Mouse (Mus musculus) thymus, postnatal 4 days (tissue): ENCODE results near the gene Slc11a1.

ENCODE experiments used
- DNase-seq: peaks from one replicate; pipeline ENCODE4 v3.0.0; 2021

Slc11a1 gene

GRCm38 (mm10) chr1:74415143-74415542 lies 40.1 kb downstream of the Slc11a1 start:
- DNase-seq: peak; percentile 51

- no peak for DNase-seq
Measured at GRCm38 (mm10) chr1:74418747-74419439, 43.9 kb downstream of the Slc11a1 start.

- no peak for DNase-seq
Measured at GRCm38 (mm10) chr1:74419440-74419794, 44.4 kb downstream of the Slc11a1 start.

DNA sequence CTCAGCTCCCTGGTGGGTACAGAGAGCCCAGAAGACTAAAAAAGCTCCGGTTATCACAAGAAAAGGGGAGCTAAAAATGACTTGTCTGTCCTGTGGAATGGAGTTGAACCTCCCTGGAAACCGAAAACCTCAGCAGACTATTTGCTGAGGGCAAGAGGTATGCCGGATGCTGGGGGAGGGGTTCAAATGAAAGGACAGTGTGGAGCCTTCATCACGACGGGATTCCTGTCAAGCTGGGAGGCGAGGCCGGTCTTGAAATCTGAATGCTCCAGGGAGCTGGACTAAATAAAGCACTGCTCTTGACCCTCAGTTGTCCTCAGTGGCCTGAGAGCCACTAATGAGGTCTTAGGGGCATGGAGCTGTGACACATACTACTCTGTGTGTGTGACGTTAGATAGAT lies 48.2 kb downstream of the Slc11a1 start:
- DNase-seq: no peak

GRCm38 (mm10) chr1:74425845-74426244 lies 50.9 kb downstream of the Slc11a1 start:
- no peak for DNase-seq

DNA sequence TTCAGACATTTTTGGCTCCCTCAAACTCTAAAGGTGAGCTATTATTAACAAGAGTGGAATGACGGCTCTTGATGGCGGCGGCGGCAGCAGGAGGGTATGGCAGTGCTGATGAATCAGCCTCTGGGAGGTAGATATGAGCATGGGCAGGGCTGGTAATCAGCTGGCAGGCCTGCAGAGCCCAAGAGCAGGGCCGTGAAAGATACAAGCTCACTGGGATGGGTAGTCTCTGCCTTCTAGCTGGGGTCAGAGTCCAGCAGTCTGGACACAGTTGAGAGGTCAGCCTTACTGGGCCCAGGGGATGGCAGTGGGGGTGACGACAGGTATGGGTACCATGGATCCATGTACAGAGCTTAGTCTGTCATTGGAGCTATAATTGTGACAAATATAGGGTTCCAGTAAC lies 58.2 kb downstream of the Slc11a1 start:
- no peak for DNase-seq

GRCm38 (mm10) chr1:74434596-74434995 lies 59.6 kb downstream of the Slc11a1 start:
- no peak for DNase-seq

- peak; percentile 44 for DNase-seq
Measured at GRCm38 (mm10) chr1:74435563-74435962, 60.6 kb downstream of the Slc11a1 start.
